Mouse (Mus musculus) midbrain, embryonic 16.5 days (tissue): Measurements from ENCODE around the gene Taf10. TPM values are rescaled to one million over a fixed set of nuclear protein-coding genes. Genes with fewer than 3 reads are reported as not detected.
A peak's percentile ranks its signal among the peaks of the same experiment; 100 is the strongest.

Source experiments
- ATAC-seq: fragments of 200-750 bp; cut with Nextera tagmentation; 2 replicates; pipeline ENCODE4 v1.8.0; 2017; ENCODE audit warnings: moderate TSS enrichment
- H3K27ac ChIP-seq: fragments of 300-500 bp; sonication (generic); 2 replicates; pipeline ENCODE4 v1.5.1; 2014; ENCODE audit warnings: mild to moderate bottlenecking, low read length, mixed read lengths
- H3K27me3 ChIP-seq: fragments of 300-500 bp; sonication (generic); 2 replicates; pipeline ENCODE4 v1.6.1; 2014; ENCODE audit warnings: low read depth, low read length, mixed read lengths; ENCODE audit not compliant: control insufficient read depth, insufficient read depth
- H3K36me3 ChIP-seq: fragments of 300-500 bp; sonication (generic); 2 replicates; pipeline ENCODE4 v1.6.1; 2014; ENCODE audit warnings: mild to moderate bottlenecking, low read length, moderate library complexity, mixed read lengths; ENCODE audit not compliant: control insufficient read depth, insufficient read depth
- H3K4me1 ChIP-seq: fragments of 300-500 bp; sonication (generic); 2 replicates; pipeline ENCODE4 v1.6.1; 2014; ENCODE audit warnings: mild to moderate bottlenecking, low read length, mixed read lengths; ENCODE audit not compliant: control insufficient read depth, insufficient read depth
- H3K4me2 ChIP-seq: fragments of 300-500 bp; sonication (generic); 2 replicates; pipeline ENCODE4 v1.6.1; 2014; ENCODE audit warnings: mild to moderate bottlenecking, low read length, mixed read lengths
- H3K4me3 ChIP-seq: fragments of 300-500 bp; sonication (generic); 2 replicates; pipeline ENCODE4 v1.5.1; 2014; ENCODE audit warnings: low read depth, mild to moderate bottlenecking, low read length, moderate library complexity, mixed read lengths
- H3K9ac ChIP-seq: fragments of 300-500 bp; sonication (generic); 2 replicates; pipeline ENCODE4 v1.6.1; 2014; ENCODE audit warnings: low read depth, low read length, mixed read lengths
- H3K9me3 ChIP-seq: fragments of 300-500 bp; sonication (generic); replicated peaks from 2 replicates; pipeline ENCODE4 v1.6.1; 2014; ENCODE audit warnings: mild to moderate bottlenecking, low read length, mixed read lengths; ENCODE audit not compliant: control insufficient read depth, poor library complexity, severe bottlenecking
- WGBS: fragments of 180-500 bp; shearing (Covaris S2); extraction: QIAGEN DNeasy Blood & Tissue Kit; methylation state at CpG from one replicate; pipeline ENCODE4 v1.1.7; 2014; 5-methylcytosine and 5-hydroxymethylcytosine counted together
- polyA plus RNA-seq: library from polyadenylated mRNA; unstranded; fragments of >200 nt; fragmentation: Nextera tagmentation; extraction: Ambion mirVana; gene quantifications from 2 replicates; pipeline ENCODE4 v1.2.1, GENCODE M21; 2015

Gene Taf10
- polyA plus RNA-seq, 1 experiment from 2014 or later, result 78.4 TPM

- no peaks in the 10 kb centered on the region for H3K9me3 ChIP-seq
- 94% methylated on average over 8 of the region's 8 CpGs for WGBS
- no peak overlapping the region for H3K27ac ChIP-seq
- no peak overlapping the region for H3K4me3 ChIP-seq
- ATAC-seq, result no peak
- no peak overlapping the region for H3K4me2 ChIP-seq
- H3K27me3 ChIP-seq, result no peaks in the 10 kb centered on the region
- peaks cover 19% of the 10 kb centered on the region for H3K36me3 ChIP-seq
- H3K9ac ChIP-seq, result no peak overlapping the region
- peaks cover 27% of the 10 kb centered on the region for H3K4me1 ChIP-seq
Measured at GRCm38 (mm10) chr7:105734826-105735225, 9.3 kb downstream of the Taf10 start.

- no peak overlapping the region for H3K27ac ChIP-seq
- ATAC-seq, result no peak
Measured at GRCm38 (mm10) chr7:105733836-105734235, 10.3 kb downstream of the Taf10 start.

GRCm38 (mm10) chr7:105728701-105729428 is 15.3 kb downstream of the Taf10 start:
- 23% methylated on average over 6 of the region's 6 CpGs for WGBS
- H3K27ac ChIP-seq, result peak overlapping the region; percentile 37; the same call in 1 of the 2 replicates
- no peak for ATAC-seq

More at GRCm38 (mm10) chr7:105733836-105734235, 10.3 kb downstream of the Taf10 start:
- Histone ChIP-seq H3K9ac (no peak overlapping the region), H3K9me3 (no peaks in the 10 kb centered on the region), H3K36me3 (peaks cover 19% of the 10 kb centered on the region), H3K4me3 (no peak overlapping the region), H3K27me3 (no peaks in the 10 kb centered on the region), H3K4me2 (no peak overlapping the region), H3K4me1 (peaks cover 21% of the 10 kb centered on the region)
- WGBS, result 97% methylated on average over 11 of the region's 11 CpGs

GRCm38 (mm10) chr7:105726980-105727325 is 17.2 kb downstream of the Taf10 start:
- WGBS, result 96% methylated on average over 4 of the region's 4 CpGs
- no peak; the same call in 1 of the 2 replicates for ATAC-seq
- Histone ChIP-seq H3K4me1 (no peaks in the 10 kb centered on the region), H3K27ac (no peak overlapping the region), H3K4me2 (no peak overlapping the region), H3K9ac (no peak overlapping the region), H3K4me3 (no peak overlapping the region), H3K27me3 (no peaks in the 10 kb centered on the region), H3K9me3 (no peaks in the 10 kb centered on the region), H3K36me3 (peaks cover 5% of the 10 kb centered on the region; the same call in 1 of the 2 replicates)

More at GRCm38 (mm10) chr7:105728701-105729428, 15.3 kb downstream of the Taf10 start:
- no peak overlapping the region for H3K4me3 ChIP-seq
- no peak overlapping the region for H3K4me2 ChIP-seq
- no peaks in the 10 kb centered on the region for H3K4me1 ChIP-seq
- H3K27me3 ChIP-seq, result no peaks in the 10 kb centered on the region
- no peak overlapping the region for H3K9ac ChIP-seq
- peaks cover 19% of the 10 kb centered on the region for H3K36me3 ChIP-seq
- no peaks in the 10 kb centered on the region for H3K9me3 ChIP-seq

GRCm38 (mm10) chr7:105726144-105726979 is 17.8 kb downstream of the Taf10 start:
- no peak overlapping the region for H3K4me2 ChIP-seq
- 75% methylated on average over 4 of the region's 4 CpGs for WGBS
- H3K36me3 ChIP-seq, result peaks cover 3% of the 10 kb centered on the region; the same call in 1 of the 2 replicates
- no peak overlapping the region for H3K4me3 ChIP-seq
- no peak overlapping the region for H3K9ac ChIP-seq
- ATAC-seq, result peak; percentile 82
- H3K4me1 ChIP-seq, result no peaks in the 10 kb centered on the region
- no peaks in the 10 kb centered on the region for H3K27me3 ChIP-seq
- no peaks in the 10 kb centered on the region for H3K9me3 ChIP-seq
- H3K27ac ChIP-seq, result no peak overlapping the region

GRCm38 (mm10) chr7:105721916-105722315 is 22.2 kb downstream of the Taf10 start:
- Histone ChIP-seq H3K4me2 (no peak overlapping the region), H3K9me3 (no peaks in the 10 kb centered on the region), H3K9ac (no peak overlapping the region), H3K4me1 (no peaks in the 10 kb centered on the region), H3K4me3 (no peak overlapping the region), H3K36me3 (no peaks in the 10 kb centered on the region), H3K27ac (no peak overlapping the region), H3K27me3 (no peaks in the 10 kb centered on the region)
- no peak for ATAC-seq
- WGBS, result 75% methylated on average over 2 of the region's 2 CpGs

GRCm38 (mm10) chr7:105715366-105715765 is 28.8 kb downstream of the Taf10 start:
- Histone ChIP-seq H3K27me3 (no peaks in the 10 kb centered on the region), H3K9ac (no peak overlapping the region), H3K4me1 (no peaks in the 10 kb centered on the region), H3K36me3 (no peaks in the 10 kb centered on the region), H3K4me2 (no peak overlapping the region), H3K4me3 (no peak overlapping the region), H3K27ac (no peak overlapping the region), H3K9me3 (no peaks in the 10 kb centered on the region)
- WGBS, result 66% methylated on average over 3 of the region's 3 CpGs
- no peak for ATAC-seq

GRCm38 (mm10) chr7:105708733-105709132 is 35.4 kb downstream of the Taf10 start:
- Histone ChIP-seq H3K4me1 (no peaks in the 10 kb centered on the region), H3K4me3 (no peak overlapping the region), H3K27ac (no peak overlapping the region), H3K9ac (no peak overlapping the region), H3K9me3 (no peaks in the 10 kb centered on the region), H3K4me2 (no peak overlapping the region), H3K27me3 (no peaks in the 10 kb centered on the region), H3K36me3 (no peaks in the 10 kb centered on the region)
- 94% methylated on average over 5 of the region's 5 CpGs for WGBS
- ATAC-seq, result no peak

GRCm38 (mm10) chr7:105703816-105704215 is 40.3 kb downstream of the Taf10 start:
- no peak overlapping the region for H3K4me2 ChIP-seq
- no peaks in the 10 kb centered on the region for H3K4me1 ChIP-seq
- H3K27me3 ChIP-seq, result no peaks in the 10 kb centered on the region
- H3K4me3 ChIP-seq, result no peak overlapping the region
- no peak overlapping the region for H3K27ac ChIP-seq
- no peak overlapping the region for H3K9ac ChIP-seq
- H3K9me3 ChIP-seq, result no peaks in the 10 kb centered on the region
- 85% methylated on average over 4 of the region's 4 CpGs for WGBS
- H3K36me3 ChIP-seq, result no peaks in the 10 kb centered on the region
- ATAC-seq, result no peak
